Mouse (Mus musculus) forebrain, embryonic 14.5 days (tissue): Measurements from ENCODE around the gene Mrpl49. TPM values are rescaled to one million over a fixed set of nuclear protein-coding genes. Genes with fewer than 3 reads are reported as not detected.
A peak's percentile ranks its signal among the peaks of the same experiment; 100 is the strongest.

ENCODE experiments used
- ATAC-seq: fragments of 200-750 bp; cut with Nextera tagmentation; 2 replicates; pipeline ENCODE4 v1.8.0; 2017; ENCODE audit warnings: mild to moderate bottlenecking, moderate library complexity
- DNase-seq: peaks from one replicate; pipeline ENCODE4 v3.0.0-alpha.2; 2015; ENCODE audit warnings: low spot score
- H3K27ac ChIP-seq: fragments of 300-500 bp; sonication (generic); 2 replicates; pipeline ENCODE4 v1.5.1; 2014; ENCODE audit warnings: low read depth, mild to moderate bottlenecking, control low read depth, low read length, moderate library complexity
- H3K27me3 ChIP-seq: fragments of 300-500 bp; sonication (generic); replicated peaks from 2 replicates; pipeline ENCODE4 v1.6.1; 2014; ENCODE audit warnings: low read length, control low read depth, mixed read lengths; ENCODE audit not compliant: control insufficient read depth, insufficient read depth
- H3K36me3 ChIP-seq: fragments of 300-500 bp; sonication (generic); 2 replicates; pipeline ENCODE4 v1.6.1; 2014; ENCODE audit warnings: low read length, control low read depth; ENCODE audit not compliant: control insufficient read depth, insufficient read depth
- H3K4me1 ChIP-seq: fragments of 300-500 bp; sonication (generic); 2 replicates; pipeline ENCODE4 v1.6.1; 2014; ENCODE audit warnings: antibody characterized with exemption, low read length, control low read depth; ENCODE audit not compliant: control insufficient read depth, insufficient read depth
- H3K4me2 ChIP-seq: fragments of 300-500 bp; sonication (generic); 2 replicates; pipeline ENCODE4 v1.6.1; 2014; ENCODE audit warnings: mild to moderate bottlenecking, control low read depth, low read length
- H3K4me3 ChIP-seq: fragments of 300-500 bp; sonication (generic); 2 replicates; pipeline ENCODE4 v1.5.1; 2014; ENCODE audit warnings: low read depth, low read length, control low read depth
- H3K9ac ChIP-seq: fragments of 300-500 bp; sonication (generic); 2 replicates; pipeline ENCODE4 v1.6.1; 2014; ENCODE audit warnings: mild to moderate bottlenecking, low read length, control low read depth, moderate library complexity
- H3K9me3 ChIP-seq: fragments of 300-500 bp; sonication (generic); replicated peaks from 2 replicates; pipeline ENCODE4 v1.6.1; 2016; ENCODE audit warnings: low read length, control low read depth, mixed read lengths; ENCODE audit not compliant: control insufficient read depth
- WGBS: fragments of 180-500 bp; shearing (Covaris S2); extraction: QIAGEN DNeasy Blood & Tissue Kit; methylation state at CpG from one replicate; pipeline ENCODE4 v1.1.7; 2014; 5-methylcytosine and 5-hydroxymethylcytosine counted together
- polyA plus RNA-seq: library from polyadenylated mRNA; unstranded; fragments of >200 nt; fragmentation: Nextera tagmentation; extraction: Ambion mirVana; gene quantifications from 2 replicates; pipeline ENCODE4 v1.2.1, GENCODE M21; 2014

Mrpl49 gene
- polyA plus RNA-seq, 1 experiment from 2014 or later = 85.5 TPM

DNA sequence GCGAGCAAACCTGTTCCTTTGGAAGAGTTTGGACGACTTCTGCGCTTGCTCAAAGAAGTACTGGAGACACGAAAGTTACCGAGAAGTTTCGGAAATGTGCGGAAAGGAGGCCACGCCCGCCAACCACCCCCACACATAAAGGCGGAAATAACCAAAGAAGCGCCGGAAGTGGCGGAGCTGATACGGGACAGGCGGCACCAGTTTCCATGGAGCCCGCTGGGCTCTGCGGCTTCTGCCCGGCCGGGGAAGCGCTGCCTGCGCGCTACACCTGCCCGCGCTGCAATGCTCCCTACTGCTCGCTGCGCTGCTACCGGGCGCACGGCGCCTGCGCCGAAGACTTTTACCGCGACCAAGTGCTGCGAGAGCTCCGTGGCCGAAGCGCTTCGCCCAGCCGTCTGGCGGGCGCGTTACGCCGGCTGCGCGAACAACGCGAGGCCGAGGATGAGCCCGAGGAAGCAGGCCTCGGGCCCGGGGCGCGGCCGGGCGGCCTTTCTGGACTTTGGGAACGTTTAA is 3.5 kb upstream of the Mrpl49 start, which contains the start of gene Znhit2:
Gene Znhit2, plus strand, starts transcription at position 172 of the 513 bp plus-strand sequence.
- no peaks in the 10 kb centered on the region for H3K9me3 ChIP-seq
- peak within 1 kb of the TSS; percentile 100 for H3K4me2 ChIP-seq
- ATAC-seq (peak; percentile 71), DNase-seq (peak; percentile 96)
- peaks cover 24% of the 10 kb centered on the region for H3K4me1 ChIP-seq
- peak within 1 kb of the TSS; percentile 82 for H3K4me3 ChIP-seq
- peak within 1 kb of the TSS; percentile 95 for H3K9ac ChIP-seq
- under 1% methylated on average over 58 of the region's 58 CpGs for WGBS
- peak within 1 kb of the TSS; percentile 92 for H3K27ac ChIP-seq
- H3K36me3 ChIP-seq = peaks cover 15% of the 10 kb centered on the region; the same call in 1 of the 2 replicates
- no peaks in the 10 kb centered on the region for H3K27me3 ChIP-seq

DNA sequence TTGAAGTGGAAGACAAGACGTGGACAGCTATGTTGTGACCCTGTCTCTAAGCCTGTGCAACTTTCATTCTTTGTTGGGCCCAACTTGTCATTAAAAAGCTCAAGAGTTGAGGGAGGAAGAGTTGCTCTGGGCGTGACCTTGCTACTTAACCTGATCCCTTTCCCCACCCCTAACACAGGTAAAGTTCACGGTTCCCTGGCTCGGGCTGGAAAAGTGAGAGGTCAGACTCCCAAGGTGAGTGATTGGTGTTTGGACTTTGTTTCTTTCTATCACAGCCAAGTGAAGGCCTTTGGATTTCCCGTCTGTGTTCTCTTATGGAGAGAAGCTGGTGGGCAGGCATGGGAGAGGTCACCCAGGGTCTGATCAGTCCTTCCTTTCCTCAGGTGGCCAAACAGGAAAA is 1.4 kb upstream of the Mrpl49 start:
- H3K9ac ChIP-seq = peak overlapping the region; percentile 87; the same call in 1 of the 2 replicates
- H3K4me2 ChIP-seq = peak overlapping the region; percentile 75
- H3K36me3 ChIP-seq = peaks cover 34% of the 10 kb centered on the region
- H3K9me3 ChIP-seq = no peaks in the 10 kb centered on the region
- peaks cover 23% of the 10 kb centered on the region for H3K4me1 ChIP-seq
- no peaks in the 10 kb centered on the region for H3K27me3 ChIP-seq
- ATAC-seq = no peak
- H3K4me3 ChIP-seq = peak overlapping the region; percentile 59; the same call in 1 of the 2 replicates
- 87% methylated on average over 5 of the region's 5 CpGs for WGBS
- no peak overlapping the region for H3K27ac ChIP-seq
- DNase-seq = no peak

DNA sequence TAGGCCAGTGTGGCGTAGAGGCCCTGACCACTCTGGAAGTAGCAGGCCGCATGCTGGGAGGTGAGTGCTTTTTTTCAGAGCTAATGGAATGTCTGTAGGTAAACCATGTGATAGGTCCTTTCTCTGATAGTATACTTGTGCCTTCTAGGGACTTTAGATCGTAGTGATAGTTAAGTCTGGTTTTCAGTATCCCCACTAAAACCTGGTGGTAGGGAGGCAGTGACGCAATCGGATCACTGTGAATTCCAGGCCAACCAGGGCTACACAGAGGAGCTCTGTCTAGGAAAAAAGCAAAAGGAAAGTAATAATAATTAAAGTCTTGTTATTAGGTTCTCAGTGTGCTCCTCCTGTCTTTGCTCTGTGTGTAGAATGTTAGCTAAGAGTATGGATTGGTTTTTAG is 928 bp upstream of the Mrpl49 start:
- peak overlapping the region; percentile 59 for H3K4me3 ChIP-seq
- H3K27ac ChIP-seq = no peak overlapping the region; the same call in 1 of the 2 replicates
- no peaks in the 10 kb centered on the region for H3K27me3 ChIP-seq
- H3K36me3 ChIP-seq = peaks cover 38% of the 10 kb centered on the region
- DNase-seq = no peak
- H3K4me1 ChIP-seq = peaks cover 23% of the 10 kb centered on the region
- H3K9ac ChIP-seq = peak overlapping the region; percentile 87
- no peaks in the 10 kb centered on the region for H3K9me3 ChIP-seq
- WGBS = 38% methylated on average over 5 of the region's 5 CpGs
- no peak for ATAC-seq
- peak overlapping the region; percentile 75 for H3K4me2 ChIP-seq

GRCm38 (mm10) chr19:6056696-6057095 is 889 bp downstream of the Mrpl49 start:
- H3K36me3 ChIP-seq = peaks cover 56% of the 10 kb centered on the region
- peaks cover 14% of the 10 kb centered on the region for H3K4me1 ChIP-seq
- H3K4me3 ChIP-seq = peak overlapping the region; percentile 59
- no peak for ATAC-seq
- no peaks in the 10 kb centered on the region for H3K9me3 ChIP-seq
- DNase-seq = no peak
- peak overlapping the region; percentile 81 for H3K4me2 ChIP-seq
- no peak overlapping the region for H3K27ac ChIP-seq
- no peaks in the 10 kb centered on the region for H3K27me3 ChIP-seq
- peak overlapping the region; percentile 70 for H3K9ac ChIP-seq
- WGBS = 40% methylated on average over 4 of the region's 4 CpGs

- Histone ChIP-seq H3K4me1 (peaks cover 14% of the 10 kb centered on the region), H3K9ac (no peak overlapping the region), H3K36me3 (peaks cover 70% of the 10 kb centered on the region), H3K4me2 (no peak overlapping the region), H3K27ac (no peak overlapping the region), H3K27me3 (no peaks in the 10 kb centered on the region), H3K4me3 (no peak overlapping the region), H3K9me3 (no peaks in the 10 kb centered on the region)
- 87% methylated on average over 5 of the region's 5 CpGs for WGBS
- ATAC-seq (no peak), DNase-seq (no peak)
Observed at GRCm38 (mm10) chr19:6054296-6054695, 3.3 kb downstream of the Mrpl49 start.

DNA sequence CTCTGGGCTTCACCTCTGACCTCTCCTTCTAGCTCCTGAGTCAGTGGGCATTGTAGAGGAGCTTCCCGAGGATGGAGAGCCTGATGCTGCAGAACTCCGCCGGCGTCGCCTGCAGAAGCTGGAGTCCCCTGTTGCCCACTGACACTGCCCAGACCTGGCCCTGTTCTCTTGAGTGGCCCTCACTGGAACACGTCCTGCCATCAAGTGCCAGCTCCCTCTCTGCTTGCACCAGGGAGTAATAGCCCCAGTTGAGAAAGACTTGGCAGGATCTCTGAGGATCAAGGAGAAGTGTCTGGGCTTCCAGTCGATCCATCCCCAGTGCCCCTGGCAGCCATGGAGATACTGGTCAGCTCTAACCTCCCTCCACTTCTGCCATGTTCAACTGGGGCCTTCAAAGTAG is 5.1 kb downstream of the Mrpl49 start:
- H3K36me3 ChIP-seq = peaks cover 78% of the 10 kb centered on the region
- no peak for DNase-seq
- H3K27me3 ChIP-seq = no peaks in the 10 kb centered on the region
- H3K9ac ChIP-seq = no peak overlapping the region
- H3K9me3 ChIP-seq = no peaks in the 10 kb centered on the region
- H3K4me3 ChIP-seq = no peak overlapping the region
- H3K4me2 ChIP-seq = no peak overlapping the region
- H3K27ac ChIP-seq = no peak overlapping the region
- WGBS = 86% methylated on average over 7 of the region's 7 CpGs
- ATAC-seq = no peak
- peaks cover 16% of the 10 kb centered on the region for H3K4me1 ChIP-seq

GRCm38 (mm10) chr19:6048681-6049410 is 8.7 kb downstream of the Mrpl49 start:
- H3K36me3 ChIP-seq = peaks cover 58% of the 10 kb centered on the region
- DNase-seq (no peak), ATAC-seq (no peak)
- H3K27ac ChIP-seq = no peak overlapping the region
- H3K4me1 ChIP-seq = peaks cover 15% of the 10 kb centered on the region
- WGBS = 95% methylated on average over 11 of the region's 11 CpGs
- H3K4me3 ChIP-seq = no peak overlapping the region
- no peaks in the 10 kb centered on the region for H3K27me3 ChIP-seq
- H3K4me2 ChIP-seq = no peak overlapping the region
- H3K9ac ChIP-seq = no peak overlapping the region
- no peaks in the 10 kb centered on the region for H3K9me3 ChIP-seq

DNA sequence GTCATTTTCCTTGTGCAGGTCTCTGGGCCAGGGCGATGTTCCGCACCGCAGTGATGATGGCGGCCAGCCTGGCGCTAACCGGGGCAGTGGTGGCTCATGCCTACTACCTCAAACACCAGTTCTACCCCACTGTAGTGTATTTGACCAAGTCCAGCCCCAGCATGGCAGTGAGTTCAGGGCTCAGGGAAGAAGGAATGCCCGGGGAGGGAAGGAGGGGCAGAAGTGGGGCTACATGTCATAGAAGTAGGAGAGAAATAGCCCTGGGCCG is 9.8 kb downstream of the Mrpl49 start:
- peak overlapping the region; percentile 90 for H3K4me2 ChIP-seq
- H3K4me1 ChIP-seq = peaks cover 15% of the 10 kb centered on the region
- no peak for DNase-seq
- no peak overlapping the region for H3K27ac ChIP-seq
- ATAC-seq = no peak
- H3K9ac ChIP-seq = peak overlapping the region; percentile 84
- peak overlapping the region; percentile 96 for H3K4me3 ChIP-seq
- 91% methylated on average over 8 of the region's 8 CpGs for WGBS
- H3K36me3 ChIP-seq = peaks cover 48% of the 10 kb centered on the region
- H3K9me3 ChIP-seq = no peaks in the 10 kb centered on the region
- H3K27me3 ChIP-seq = no peaks in the 10 kb centered on the region

DNA sequence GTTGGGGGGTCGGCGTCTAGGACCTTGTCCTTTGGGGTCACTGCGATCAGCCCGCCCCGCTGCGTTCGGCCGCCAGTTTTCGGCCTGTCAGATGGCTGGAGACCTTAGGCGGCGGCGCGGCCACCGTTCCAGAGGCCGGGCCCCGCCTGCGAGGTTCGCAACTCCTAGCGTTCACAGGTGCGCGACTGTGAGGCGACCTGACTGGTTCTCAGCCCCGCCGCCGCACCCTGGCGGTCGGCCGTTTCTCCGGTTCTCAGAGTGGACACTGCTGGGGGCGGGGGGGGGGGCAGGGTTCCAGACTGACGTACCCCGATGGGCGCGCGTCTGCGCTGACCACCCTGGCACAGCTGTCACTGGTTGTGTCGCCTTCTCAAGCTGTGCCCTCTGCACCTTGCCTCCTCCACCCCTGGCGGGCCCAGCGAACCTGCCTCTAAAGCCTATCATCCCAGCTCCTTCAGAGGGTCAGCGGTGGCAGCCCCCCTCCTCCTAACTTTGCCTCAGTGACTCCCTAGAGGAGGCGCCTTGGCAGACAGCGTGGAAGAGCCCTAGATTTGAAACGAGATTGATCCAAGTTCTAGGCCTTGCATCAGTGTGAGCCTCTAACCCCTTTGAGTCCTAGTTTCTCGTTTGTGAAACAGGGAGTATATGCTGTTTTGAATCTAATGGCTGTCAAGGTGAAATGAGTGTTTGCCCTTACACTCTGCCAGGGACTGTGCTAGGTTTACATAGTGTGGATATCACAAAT is 10.3 kb downstream of the Mrpl49 start:
- Histone ChIP-seq H3K9ac (peak overlapping the region; percentile 84), H3K36me3 (peaks cover 43% of the 10 kb centered on the region), H3K9me3 (no peaks in the 10 kb centered on the region), H3K27ac (peak overlapping the region; percentile 99), H3K4me2 (peak overlapping the region; percentile 90), H3K27me3 (no peaks in the 10 kb centered on the region), H3K4me3 (peak overlapping the region; percentile 96), H3K4me1 (peaks cover 15% of the 10 kb centered on the region)
- WGBS = 2% methylated on average over 42 of the region's 44 CpGs
- ATAC-seq = peak; percentile 16
- no peak for DNase-seq
